Mouse (Mus musculus): ENCODE data around the gene Chchd6. TPM values are rescaled to one million over a fixed set of nuclear protein-coding genes. Genes with fewer than 3 reads are reported as not detected.
A peak's percentile ranks its signal among the peaks of the same experiment; 100 is the strongest.

The Chchd6 gene
- polyA plus RNA-seq, 1 experiment from 2014 or later = 91.2 TPM

DNA sequence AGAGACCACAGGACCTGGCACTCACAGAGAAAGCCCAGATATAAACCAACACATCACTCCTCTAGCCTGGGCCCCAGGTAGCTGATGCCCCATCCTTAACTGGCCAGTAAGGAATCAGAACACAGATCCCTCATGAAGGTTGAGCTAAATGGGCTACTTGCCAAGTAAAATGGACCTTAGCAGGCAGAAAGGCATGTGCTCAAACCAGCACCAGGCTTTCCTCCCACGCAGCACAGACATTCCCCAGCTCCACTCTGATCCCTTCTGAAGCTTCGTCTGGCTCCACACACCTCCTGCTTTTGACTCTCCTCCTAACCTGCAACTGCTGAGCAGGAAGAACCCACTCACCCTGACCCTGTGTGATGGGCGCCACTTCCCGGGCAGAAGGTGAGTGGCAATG is 253.5 kb downstream of the Chchd6 start:
- Histone ChIP-seq H3K4me3 (ENCODE audit: low read depth, low read length) (no peak overlapping the region), H3K27me3 (ENCODE audit: control insufficient read depth, insufficient read depth, low read length) (no peaks in the 10 kb centered on the region), H3K9ac (ENCODE audit: low read depth, low read length) (no peak overlapping the region), H3K27ac (ENCODE audit: low read depth, low read length) (no peak overlapping the region), H3K36me3 (ENCODE audit: control insufficient read depth, insufficient read depth, low read length) (peaks cover 20% of the 10 kb centered on the region), H3K9me3 (ENCODE audit: control insufficient read depth, low read length) (no peaks in the 10 kb centered on the region), H3K4me2 (replicated peaks; ENCODE audit: low read depth, low read length) (no peak overlapping the region), H3K4me1 (replicated peaks; ENCODE audit: control insufficient read depth, insufficient read depth, low read length) (no peaks in the 10 kb centered on the region; the same call in 1 of the 2 replicates)
- WGBS = 96% methylated on average over 4 of the region's 4 CpGs
- DNase-seq (ENCODE audit: low spot score) (no peak), ATAC-seq (ENCODE audit: low FRiP score) (no peak)

DNA sequence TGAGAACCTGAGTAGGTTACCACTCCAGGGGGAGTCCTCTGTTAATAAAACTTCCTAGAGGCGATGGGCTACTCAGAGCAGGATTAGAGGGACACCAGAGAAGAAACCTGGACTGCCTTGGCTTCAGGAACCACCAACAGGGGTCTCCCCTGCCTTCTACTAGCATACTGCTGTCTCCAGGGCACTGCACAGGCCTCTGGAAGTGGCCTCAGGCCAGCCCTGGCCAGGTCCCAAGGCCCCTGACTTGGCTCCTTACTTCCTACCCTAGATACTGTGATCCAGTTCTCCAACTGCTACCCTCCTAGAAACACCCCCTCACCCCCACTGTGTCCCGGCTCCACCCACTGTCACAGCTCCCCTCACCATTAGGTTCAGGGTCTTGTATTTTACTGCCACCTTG is 256.0 kb downstream of the Chchd6 start:
- no peaks in the 10 kb centered on the region for H3K27me3 ChIP-seq (ENCODE audit: control insufficient read depth, insufficient read depth, low read length)
- DNase-seq (ENCODE audit: low spot score) (no peak), ATAC-seq (ENCODE audit: low FRiP score) (no peak)
- H3K4me2 ChIP-seq (replicated peaks; ENCODE audit: low read depth, low read length) = no peak overlapping the region
- no peak overlapping the region for H3K4me3 ChIP-seq (ENCODE audit: low read depth, low read length)
- no peak overlapping the region for H3K9ac ChIP-seq (ENCODE audit: low read depth, low read length)
- H3K36me3 ChIP-seq (ENCODE audit: control insufficient read depth, insufficient read depth, low read length) = peaks cover 23% of the 10 kb centered on the region
- WGBS = 93% methylated on average over 2 of the region's 2 CpGs
- H3K9me3 ChIP-seq (ENCODE audit: control insufficient read depth, low read length) = no peaks in the 10 kb centered on the region
- H3K27ac ChIP-seq (ENCODE audit: low read depth, low read length) = no peak overlapping the region
- H3K4me1 ChIP-seq (replicated peaks; ENCODE audit: control insufficient read depth, insufficient read depth, low read length) = peaks cover 4% of the 10 kb centered on the region

DNA sequence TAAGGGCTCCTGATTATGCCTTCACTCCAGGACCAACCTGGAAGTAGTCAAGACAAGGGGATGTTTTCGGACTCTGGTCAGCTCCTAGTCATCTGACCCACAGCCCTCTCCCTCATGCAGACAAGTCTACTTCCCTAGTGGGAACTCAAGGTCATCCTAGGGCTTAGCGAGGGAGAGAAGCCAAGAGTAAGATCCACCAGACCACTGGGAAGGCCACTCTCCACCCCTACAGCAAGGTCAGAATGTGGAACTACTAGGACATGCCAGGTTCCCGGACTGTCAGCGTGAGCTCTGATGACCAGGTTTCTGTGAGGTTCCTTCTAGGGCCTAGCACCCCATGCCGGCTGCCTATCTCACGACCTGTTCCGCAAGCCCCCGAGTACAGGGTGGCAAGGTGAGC is 256.7 kb downstream of the Chchd6 start:
- WGBS = 96% methylated on average over 8 of the region's 8 CpGs
- peaks cover 23% of the 10 kb centered on the region for H3K36me3 ChIP-seq (ENCODE audit: control insufficient read depth, insufficient read depth, low read length)
- DNase-seq (ENCODE audit: low spot score) = no peak

GRCm38 (mm10) chr6:89337574-89337973 is 257.9 kb downstream of the Chchd6 start:
- ATAC-seq (ENCODE audit: low FRiP score) = no peak

More for the DNA sequence above, 256.7 kb downstream of the Chchd6 start:
- no peak overlapping the region for H3K9ac ChIP-seq (ENCODE audit: low read depth, low read length)
- no peaks in the 10 kb centered on the region for H3K9me3 ChIP-seq (ENCODE audit: control insufficient read depth, low read length)
- ATAC-seq (ENCODE audit: low FRiP score) = no peak
- H3K4me1 ChIP-seq (replicated peaks; ENCODE audit: control insufficient read depth, insufficient read depth, low read length) = peaks cover 8% of the 10 kb centered on the region
- no peaks in the 10 kb centered on the region for H3K27me3 ChIP-seq (ENCODE audit: control insufficient read depth, insufficient read depth, low read length)
- no peak overlapping the region for H3K4me2 ChIP-seq (replicated peaks; ENCODE audit: low read depth, low read length)
- no peak overlapping the region for H3K4me3 ChIP-seq (ENCODE audit: low read depth, low read length)
- no peak overlapping the region for H3K27ac ChIP-seq (ENCODE audit: low read depth, low read length)

GRCm38 (mm10) chr6:89333964-89334702 is 261.3 kb downstream of the Chchd6 start:
- WGBS = 60% methylated on average over 12 of the region's 12 CpGs
- H3K9ac ChIP-seq (ENCODE audit: low read depth, low read length) = no peak overlapping the region
- H3K9me3 ChIP-seq (ENCODE audit: control insufficient read depth, low read length) = no peaks in the 10 kb centered on the region
- peak overlapping the region; percentile 72 for H3K27ac ChIP-seq (ENCODE audit: low read depth, low read length)
- H3K4me3 ChIP-seq (ENCODE audit: low read depth, low read length) = no peak overlapping the region
- H3K27me3 ChIP-seq (ENCODE audit: control insufficient read depth, insufficient read depth, low read length) = no peaks in the 10 kb centered on the region
- no peak overlapping the region for H3K4me2 ChIP-seq (replicated peaks; ENCODE audit: low read depth, low read length)
- DNase-seq (ENCODE audit: low spot score) (peak; percentile 90), ATAC-seq (ENCODE audit: low FRiP score) (peak; percentile 93)
- H3K4me1 ChIP-seq (replicated peaks; ENCODE audit: control insufficient read depth, insufficient read depth, low read length) = peaks cover 8% of the 10 kb centered on the region
- H3K36me3 ChIP-seq (ENCODE audit: control insufficient read depth, insufficient read depth, low read length) = peaks cover 40% of the 10 kb centered on the region; the same call in 1 of the 2 replicates

More at GRCm38 (mm10) chr6:89337574-89337973, 257.9 kb downstream of the Chchd6 start:
- Histone ChIP-seq H3K4me1 (replicated peaks; ENCODE audit: control insufficient read depth, insufficient read depth, low read length) (peaks cover 8% of the 10 kb centered on the region), H3K9ac (ENCODE audit: low read depth, low read length) (no peak overlapping the region), H3K27ac (ENCODE audit: low read depth, low read length) (no peak overlapping the region), H3K36me3 (ENCODE audit: control insufficient read depth, insufficient read depth, low read length) (peaks cover 28% of the 10 kb centered on the region), H3K4me2 (replicated peaks; ENCODE audit: low read depth, low read length) (no peak overlapping the region), H3K9me3 (ENCODE audit: control insufficient read depth, low read length) (no peaks in the 10 kb centered on the region), H3K27me3 (ENCODE audit: control insufficient read depth, insufficient read depth, low read length) (no peaks in the 10 kb centered on the region), H3K4me3 (ENCODE audit: low read depth, low read length) (no peak overlapping the region)
- DNase-seq (ENCODE audit: low spot score) = no peak
- 81% methylated on average over 9 of the region's 9 CpGs for WGBS

Other genes with a start within 250 kb of the Chchd6 start
- 28.7 and 35.6 TPM in 2 replicates for gene Plxna1, start 233.0 kb downstream of the Chchd6 start, polyA plus RNA-seq (2014; fragmentation: Nextera tagmentation; extraction: Ambion mirVana)
- gene Txnrd3, start 48.3 kb upstream of the Chchd6 start, polyA plus RNA-seq (2014; fragmentation: Nextera tagmentation; extraction: Ambion mirVana) = 11.0 and 15.0 TPM in 2 replicates
- not detected in 2 replicates for gene Vmn1r40, start 111.9 kb upstream of the Chchd6 start, polyA plus RNA-seq (2014; fragmentation: Nextera tagmentation; extraction: Ambion mirVana)
- not detected in 2 replicates for gene Vmn1r41, start 145.1 kb upstream of the Chchd6 start, polyA plus RNA-seq (2014; fragmentation: Nextera tagmentation; extraction: Ambion mirVana)